Mouse (Mus musculus) spleen, adult 2 months (tissue): ENCODE measurements around the gene Sars.

Experiments
- CTCF ChIP-seq: fragments of 200-500 bp; IDR thresholded peaks from 2 replicates; pipeline ENCODE4 v1.5.1; 2011; ENCODE audit warnings: mild to moderate bottlenecking, inconsistent platforms; ENCODE audit not compliant: insufficient read depth, insufficient read length, insufficient replicate concordance; ENCODE audit errors: extremely low read depth
- POLR2A ChIP-seq: fragments of 200-500 bp; IDR thresholded peaks from 2 replicates; pipeline ENCODE4 v1.6.1; 2011; ENCODE audit warnings: low read depth, low read length, inconsistent platforms

DNA sequence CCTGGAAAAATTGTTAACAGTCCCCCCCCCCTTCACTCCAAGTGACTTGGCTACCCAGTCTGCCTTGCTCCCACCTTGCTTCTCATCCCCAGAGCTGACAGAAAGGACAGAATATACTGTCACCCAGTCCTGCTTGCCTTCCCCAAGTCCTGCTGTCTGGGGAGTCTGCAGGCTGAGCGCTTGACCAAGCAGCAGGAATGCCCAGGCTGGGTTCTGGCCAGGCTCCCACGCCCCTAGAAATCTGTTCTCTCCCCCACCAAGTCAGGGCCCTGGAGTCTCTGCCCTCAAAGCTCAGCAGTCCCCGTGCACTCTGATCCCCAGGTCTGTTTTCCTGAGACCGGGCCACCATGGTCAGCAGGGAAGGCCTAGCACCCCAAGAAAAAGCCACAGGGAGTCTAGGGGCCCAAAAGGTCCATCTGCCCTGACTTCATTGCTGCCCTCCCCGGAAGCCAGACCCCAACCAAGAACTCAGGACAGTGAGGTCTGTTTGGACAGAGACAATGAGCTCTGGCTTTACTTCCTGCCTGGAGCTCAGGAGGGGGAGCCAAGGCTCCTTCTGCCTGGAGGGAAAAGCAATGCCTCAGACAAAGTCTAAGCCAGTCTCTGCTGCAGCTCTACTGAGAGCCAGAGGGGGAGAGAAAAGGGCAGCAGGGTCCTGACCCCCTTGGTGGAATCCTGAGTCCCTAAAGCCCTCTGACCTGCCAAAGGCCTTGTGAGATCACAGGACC, 33.8 kb downstream of the Sars start:
- TF ChIP-seq POLR2A (no peak), CTCF (no peak)
